Mouse (Mus musculus) embryonic facial prominence, embryonic 12.5 days (tissue): ENCODE data around the gene Csf3. TPM values are rescaled to one million over a fixed set of nuclear protein-coding genes. Genes with fewer than 3 reads are reported as not detected.

Experiments used
- ATAC-seq: fragments of 200-750 bp; cut with Nextera tagmentation; 2 replicates; pipeline ENCODE4 v1.8.0; 2017; ENCODE audit not compliant: insufficient number of reproducible peaks, insufficient read depth, low FRiP score, low TSS enrichment
- H3K27ac ChIP-seq: fragments of 300-500 bp; sonication (generic); 2 replicates; pipeline ENCODE4 v1.5.1; 2016; ENCODE audit warnings: mild to moderate bottlenecking
- H3K27me3 ChIP-seq: fragments of 300-500 bp; sonication (generic); 2 replicates; pipeline ENCODE4 v1.6.1; 2016; ENCODE audit warnings: mild to moderate bottlenecking, moderate library complexity
- H3K36me3 ChIP-seq: fragments of 300-500 bp; sonication (generic); 2 replicates; pipeline ENCODE4 v1.6.1; 2016; ENCODE audit warnings: mild to moderate bottlenecking
- H3K4me1 ChIP-seq: fragments of 300-500 bp; sonication (generic); 2 replicates; pipeline ENCODE4 v1.6.1; 2016
- H3K4me2 ChIP-seq: fragments of 300-500 bp; sonication (generic); replicated peaks from 2 replicates; pipeline ENCODE4 v1.6.1; 2016; ENCODE audit warnings: mild to moderate bottlenecking, moderate library complexity
- H3K4me3 ChIP-seq: fragments of 300-500 bp; sonication (generic); 2 replicates; pipeline ENCODE4 v1.5.1; 2016; ENCODE audit warnings: mild to moderate bottlenecking
- H3K9ac ChIP-seq: fragments of 300-500 bp; sonication (generic); 2 replicates; pipeline ENCODE4 v1.6.1; 2016; ENCODE audit warnings: mild to moderate bottlenecking, moderate library complexity
- H3K9me3 ChIP-seq: fragments of 300-500 bp; sonication (generic); 2 replicates; pipeline ENCODE4 v1.6.1; 2016; ENCODE audit warnings: mild to moderate bottlenecking, moderate library complexity
- WGBS: fragments of 180-500 bp; shearing (Covaris S2); methylation state at CpG from one replicate; pipeline ENCODE4 v1.1.7; 2016; 5-methylcytosine and 5-hydroxymethylcytosine counted together
- polyA plus RNA-seq: library from polyadenylated mRNA; unstranded; fragments of >200 nt; fragmentation: Nextera tagmentation; extraction: Ambion mirVana; gene quantifications from 2 replicates; pipeline ENCODE4 v1.2.1, GENCODE M21; 2016

The Csf3 gene
- polyA plus RNA-seq, 1 experiment from 2014 or later, result not detected

DNA sequence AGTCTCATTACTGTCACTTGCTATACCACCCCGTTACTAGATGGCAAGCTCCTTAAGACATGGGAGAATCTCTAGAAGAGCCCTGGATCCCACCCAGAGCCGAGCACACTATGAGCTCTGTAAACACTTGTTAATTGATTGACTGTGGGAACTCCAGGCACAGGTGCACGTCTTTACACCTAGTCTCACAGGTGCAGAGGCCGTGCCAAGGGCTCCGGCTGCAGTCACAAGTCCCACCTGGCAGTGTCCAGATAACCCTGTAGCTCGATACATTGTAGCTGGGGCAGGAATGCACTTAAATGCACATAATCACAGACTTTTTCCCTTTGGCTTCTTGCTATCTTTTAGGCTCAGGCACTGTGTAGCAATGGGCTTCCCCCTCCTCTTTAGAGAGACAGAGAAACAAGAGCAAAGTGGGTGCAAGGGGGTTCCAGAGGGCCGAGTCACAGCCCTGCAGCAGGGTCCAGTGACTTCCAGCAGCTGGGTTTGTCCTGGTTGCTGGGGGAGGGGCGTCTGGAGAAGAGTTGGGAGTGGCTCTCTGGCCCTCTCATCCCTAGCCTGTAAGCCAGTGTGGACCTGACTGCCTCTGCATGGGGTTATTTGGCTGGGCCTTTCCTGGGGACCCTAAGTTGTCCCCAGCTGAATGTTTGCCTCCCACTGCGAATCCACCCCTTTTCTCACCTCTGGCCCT is 42.7 kb downstream of the Csf3 start:
- Histone ChIP-seq H3K36me3 (no peaks in the 10 kb centered on the region), H3K4me3 (peak overlapping the region; percentile 69), H3K4me2 (peak overlapping the region; percentile 81), H3K9me3 (no peaks in the 10 kb centered on the region), H3K4me1 (peaks cover 80% of the 10 kb centered on the region), H3K27ac (peak overlapping the region; percentile 77), H3K27me3 (no peaks in the 10 kb centered on the region), H3K9ac (peak overlapping the region; percentile 39; the same call in 1 of the 2 replicates)
- 7% methylated on average over 9 of the region's 9 CpGs for WGBS
- ATAC-seq, result no peak

DNA sequence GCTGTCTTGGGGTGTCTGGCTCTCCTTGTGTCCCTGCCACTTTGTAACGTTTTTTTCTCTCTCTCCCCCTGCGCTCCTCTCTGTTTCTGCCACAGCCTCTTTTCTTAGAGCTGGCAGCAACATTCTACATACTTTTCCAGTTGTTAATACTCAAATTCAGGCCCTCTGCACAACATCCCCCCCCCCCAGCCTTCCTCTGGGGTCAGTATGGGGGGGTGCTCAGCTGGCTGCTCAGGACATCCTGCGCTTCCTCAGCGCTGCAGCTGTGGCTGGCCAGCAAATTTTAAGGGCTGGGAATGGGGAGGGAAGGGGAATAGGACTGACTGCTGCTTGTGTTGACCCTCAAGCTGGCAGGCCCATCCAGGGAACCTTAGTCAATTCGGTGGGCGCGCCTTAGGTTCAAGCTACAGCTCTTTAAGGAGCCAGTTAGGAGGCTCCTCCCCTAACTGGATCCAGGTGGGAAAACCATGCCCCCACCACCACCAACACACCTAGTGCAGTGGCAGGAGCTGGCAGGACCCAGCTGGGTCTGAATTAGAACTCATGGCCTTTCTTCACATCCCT is 43.5 kb downstream of the Csf3 start:
- no peaks in the 10 kb centered on the region for H3K36me3 ChIP-seq
- H3K9me3 ChIP-seq, result no peaks in the 10 kb centered on the region
- 38% methylated on average over 7 of the region's 7 CpGs for WGBS
- H3K4me3 ChIP-seq, result peak overlapping the region; percentile 69; the same call in 1 of the 2 replicates
- peak overlapping the region; percentile 39; the same call in 1 of the 2 replicates for H3K9ac ChIP-seq
- no peak for ATAC-seq
- peak overlapping the region; percentile 77 for H3K27ac ChIP-seq
- peak overlapping the region; percentile 81 for H3K4me2 ChIP-seq
- H3K27me3 ChIP-seq, result no peaks in the 10 kb centered on the region
- H3K4me1 ChIP-seq, result peaks cover 87% of the 10 kb centered on the region

DNA sequence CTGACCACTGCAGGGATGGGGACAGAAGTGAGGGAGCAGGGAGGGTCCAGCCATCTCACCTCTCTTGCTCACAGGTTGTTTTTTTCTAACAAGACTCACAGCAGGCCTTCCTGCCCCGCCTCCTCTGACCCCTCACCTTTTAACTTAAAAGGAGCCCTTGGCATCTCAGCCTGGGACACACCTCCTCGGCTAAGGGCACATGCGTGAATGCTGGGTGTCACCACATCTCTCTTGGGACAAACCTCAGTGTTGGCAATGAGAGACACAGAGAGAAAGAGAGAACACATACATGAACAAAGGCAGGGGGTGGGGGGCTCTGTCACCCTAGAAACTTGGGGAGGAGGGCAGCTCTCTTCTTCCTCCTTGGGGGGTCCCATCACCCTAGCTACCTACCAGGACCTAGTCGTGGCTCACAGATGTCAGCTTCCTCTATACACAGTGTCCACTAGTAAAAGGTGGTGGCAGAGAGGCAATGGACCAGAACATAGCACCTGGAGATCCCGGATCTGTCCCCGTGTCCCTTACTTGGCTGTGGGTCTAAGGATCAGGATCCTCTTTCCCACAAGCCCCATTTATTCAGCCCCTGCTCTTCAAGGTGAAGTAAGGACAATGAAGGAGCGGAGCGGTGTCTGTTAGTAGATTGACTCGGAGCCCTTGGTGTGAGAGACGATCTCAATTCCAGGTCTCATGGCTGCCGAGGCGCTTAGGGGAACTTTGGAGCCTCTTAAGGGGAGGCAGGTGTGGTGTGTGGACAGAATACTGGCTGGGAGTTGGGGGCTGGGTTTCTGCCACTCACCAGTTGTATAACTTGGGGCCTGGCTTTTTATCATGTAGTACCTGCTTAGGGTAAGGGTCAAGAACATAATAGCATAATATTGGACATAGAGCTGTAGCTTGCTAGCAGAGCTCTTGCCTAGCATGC is 45.1 kb downstream of the Csf3 start:
- peaks cover 88% of the 10 kb centered on the region for H3K4me1 ChIP-seq
- peak overlapping the region; percentile 85 for H3K27ac ChIP-seq
- H3K9ac ChIP-seq, result no peak overlapping the region
- no peak for ATAC-seq
- no peaks in the 10 kb centered on the region for H3K9me3 ChIP-seq
- H3K4me3 ChIP-seq, result no peak overlapping the region
- no peaks in the 10 kb centered on the region for H3K27me3 ChIP-seq
- WGBS, result 49% methylated on average over 12 of the region's 12 CpGs
- H3K4me2 ChIP-seq, result peak overlapping the region; percentile 46; the same call in 1 of the 2 replicates
- H3K36me3 ChIP-seq, result no peaks in the 10 kb centered on the region

DNA sequence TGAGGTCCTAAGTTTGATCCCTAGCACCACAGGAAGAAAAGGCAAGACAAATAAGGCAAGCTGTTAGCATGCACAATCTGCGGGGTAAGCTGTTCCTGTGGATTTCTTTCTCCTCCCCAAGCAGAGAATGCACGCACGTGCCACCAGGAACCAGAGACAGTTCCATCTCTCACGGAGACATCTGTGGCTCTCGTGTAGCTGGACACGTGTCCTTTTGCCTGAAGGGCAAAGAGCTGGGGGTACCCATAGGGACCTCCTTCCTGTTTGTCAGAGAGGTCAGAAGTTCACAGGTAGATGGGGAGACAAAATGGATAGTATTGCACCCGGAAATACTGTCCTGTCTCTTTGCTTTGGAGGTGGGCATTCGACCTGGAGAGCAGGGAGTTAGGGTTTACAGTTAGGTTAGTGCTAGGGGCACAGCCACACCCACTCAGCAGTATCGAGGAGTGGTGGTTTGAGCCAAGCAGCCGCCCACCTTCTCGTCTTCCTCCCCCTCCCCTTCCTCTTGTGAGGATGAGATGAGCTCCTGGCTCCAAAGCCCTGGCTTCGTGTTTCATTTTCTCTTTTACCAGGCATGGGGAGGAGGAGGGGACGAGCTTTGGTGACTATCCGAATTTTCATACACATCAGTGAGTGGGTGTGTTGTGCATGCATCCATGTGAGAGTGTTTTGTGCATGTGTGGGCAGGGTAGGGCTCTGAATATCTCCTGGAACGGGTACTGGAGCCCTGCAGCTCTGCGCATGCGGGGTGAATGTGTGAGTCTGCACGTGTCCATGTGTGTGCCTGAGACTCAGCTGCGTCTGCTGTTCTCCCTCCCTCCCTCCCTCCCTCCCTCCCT is 46.0 kb downstream of the Csf3 start:
- no peaks in the 10 kb centered on the region for H3K9me3 ChIP-seq
- H3K27me3 ChIP-seq, result no peaks in the 10 kb centered on the region
- peak overlapping the region; percentile 22; the same call in 1 of the 2 replicates for H3K4me3 ChIP-seq
- ATAC-seq, result peak; percentile 76
- peaks cover 94% of the 10 kb centered on the region for H3K4me1 ChIP-seq
- WGBS, result 5% methylated on average over 17 of the region's 19 CpGs
- H3K4me2 ChIP-seq, result peak overlapping the region; percentile 46
- H3K36me3 ChIP-seq, result no peaks in the 10 kb centered on the region
- peak overlapping the region; percentile 85 for H3K27ac ChIP-seq
- H3K9ac ChIP-seq, result peak overlapping the region; percentile 1; the same call in 1 of the 2 replicates

DNA sequence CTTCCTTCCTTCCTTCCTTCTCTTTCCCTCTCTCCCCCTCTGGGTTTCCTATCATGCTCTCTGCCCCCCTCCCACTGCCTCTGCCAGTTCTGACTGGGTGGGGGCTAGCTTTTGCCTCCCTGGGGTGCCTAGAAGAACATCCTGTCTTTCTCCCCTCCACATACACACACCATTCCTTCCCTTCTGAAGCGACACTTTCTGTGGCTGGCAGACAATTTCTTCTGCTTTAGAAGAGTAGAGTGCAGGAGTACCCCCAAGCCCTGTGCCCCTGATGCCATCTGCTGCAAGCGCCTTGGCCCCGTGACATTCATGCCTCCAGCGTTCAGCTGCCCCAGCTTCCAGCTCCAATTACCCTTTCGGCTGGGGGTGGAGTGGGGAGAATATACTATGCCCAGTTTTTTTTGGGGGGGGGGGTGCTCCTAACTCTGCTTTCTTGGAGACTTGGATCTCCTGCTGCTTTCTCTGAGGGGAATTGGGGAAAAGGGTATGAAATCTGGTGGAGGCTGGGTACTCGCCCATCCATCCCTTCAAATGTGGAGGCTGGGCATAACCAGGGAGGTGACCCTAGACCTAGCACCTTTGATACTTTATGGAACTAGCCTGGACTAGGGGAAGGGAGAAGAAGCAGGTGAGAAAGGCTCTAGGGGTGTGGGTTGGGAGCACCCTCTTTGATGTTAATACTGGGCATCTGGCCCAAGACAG is 46.9 kb downstream of the Csf3 start:
- H3K4me1 ChIP-seq, result peaks cover 88% of the 10 kb centered on the region
- H3K36me3 ChIP-seq, result no peaks in the 10 kb centered on the region
- H3K9ac ChIP-seq, result peak overlapping the region; percentile 17; the same call in 1 of the 2 replicates
- WGBS, result 25% methylated on average over 6 of the region's 6 CpGs
- H3K27me3 ChIP-seq, result no peaks in the 10 kb centered on the region
- peak overlapping the region; percentile 46 for H3K4me2 ChIP-seq
- H3K27ac ChIP-seq, result peak overlapping the region; percentile 85
- no peaks in the 10 kb centered on the region for H3K9me3 ChIP-seq
- H3K4me3 ChIP-seq, result no peak overlapping the region
- no peak for ATAC-seq

DNA sequence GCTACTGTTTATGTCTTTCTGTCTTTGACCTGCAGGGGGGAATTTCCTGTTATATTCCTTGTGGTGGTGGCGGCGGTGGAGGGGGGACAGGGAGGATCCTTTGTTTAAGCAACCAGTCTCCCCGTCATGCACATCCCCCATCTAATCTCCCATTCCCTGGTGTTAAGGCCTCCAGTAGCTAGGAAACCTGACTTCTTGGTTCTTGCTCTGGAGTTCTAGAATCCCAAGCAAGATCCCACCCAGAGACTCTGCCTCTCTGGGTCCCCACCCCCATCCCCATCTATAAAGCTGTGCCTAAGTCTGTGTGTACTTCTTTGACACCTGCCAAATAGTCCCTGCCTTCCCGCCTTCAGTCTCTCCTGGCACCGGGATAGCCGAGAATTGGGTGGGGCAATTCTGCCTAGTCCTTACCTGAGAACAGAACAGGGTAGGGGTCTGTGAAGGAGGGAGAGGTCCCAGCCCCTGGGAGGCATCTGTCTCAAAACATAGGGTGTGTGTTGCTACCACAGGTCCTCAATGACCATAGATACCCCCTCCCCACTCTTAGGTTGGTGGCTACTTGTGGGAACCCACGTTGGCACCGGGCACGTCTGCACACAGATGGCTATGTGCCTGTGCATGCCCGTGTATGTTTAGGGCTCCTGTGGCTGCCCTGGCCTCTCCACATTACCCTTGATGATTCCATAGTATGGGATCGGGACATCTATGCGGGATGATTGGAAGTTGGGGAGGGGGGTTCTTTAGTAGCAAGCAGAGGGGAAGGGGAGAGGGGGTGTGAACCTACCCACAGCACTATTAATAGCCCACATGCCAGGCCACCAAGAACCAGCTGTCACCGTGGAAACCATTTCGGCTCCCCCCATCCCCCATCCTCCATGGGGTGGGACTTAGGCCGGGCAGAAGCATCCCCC is 47.7 kb downstream of the Csf3 start:
- Histone ChIP-seq H3K27ac (peak overlapping the region; percentile 85), H3K9me3 (no peaks in the 10 kb centered on the region), H3K27me3 (no peaks in the 10 kb centered on the region), H3K9ac (0 out of 2 replicates have a peak overlapping the region, but pooled peaks have one; percentile 17), H3K4me1 (peaks cover 80% of the 10 kb centered on the region), H3K4me2 (peak overlapping the region; percentile 46), H3K36me3 (peaks cover 7% of the 10 kb centered on the region; the same call in 1 of the 2 replicates), H3K4me3 (no peak overlapping the region)
- 33% methylated on average over 15 of the region's 15 CpGs for WGBS
- no peak for ATAC-seq

DNA sequence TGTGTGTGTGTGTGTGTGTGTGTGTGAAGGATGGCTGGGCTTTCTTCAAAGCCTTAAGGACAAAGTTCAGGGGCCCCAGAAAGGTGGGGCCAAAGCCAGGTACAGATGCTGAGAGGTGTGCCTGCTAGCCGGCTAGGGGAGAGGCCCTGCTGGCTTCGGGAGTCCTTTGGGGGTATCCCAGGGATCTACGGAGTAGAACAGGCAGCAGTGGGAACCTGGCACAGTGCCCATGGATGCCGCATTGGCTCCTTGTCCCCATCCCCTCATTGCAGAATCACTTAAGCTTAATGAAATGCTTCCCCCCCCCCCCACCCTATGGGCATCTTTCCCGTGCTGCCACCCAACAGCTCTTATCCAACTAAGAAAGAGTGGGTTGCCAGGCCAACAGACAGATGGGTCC is 48.7 kb downstream of the Csf3 start:
- no peak overlapping the region for H3K9ac ChIP-seq
- no peaks in the 10 kb centered on the region for H3K9me3 ChIP-seq
- peaks cover 12% of the 10 kb centered on the region; the same call in 1 of the 2 replicates for H3K36me3 ChIP-seq
- 59% methylated on average over 5 of the region's 5 CpGs for WGBS
- H3K4me3 ChIP-seq, result no peak overlapping the region
- peak overlapping the region; percentile 7; the same call in 1 of the 2 replicates for H3K4me2 ChIP-seq
- H3K4me1 ChIP-seq, result peaks cover 80% of the 10 kb centered on the region
- peak overlapping the region; percentile 85 for H3K27ac ChIP-seq
- no peak for ATAC-seq
- H3K27me3 ChIP-seq, result no peaks in the 10 kb centered on the region

DNA sequence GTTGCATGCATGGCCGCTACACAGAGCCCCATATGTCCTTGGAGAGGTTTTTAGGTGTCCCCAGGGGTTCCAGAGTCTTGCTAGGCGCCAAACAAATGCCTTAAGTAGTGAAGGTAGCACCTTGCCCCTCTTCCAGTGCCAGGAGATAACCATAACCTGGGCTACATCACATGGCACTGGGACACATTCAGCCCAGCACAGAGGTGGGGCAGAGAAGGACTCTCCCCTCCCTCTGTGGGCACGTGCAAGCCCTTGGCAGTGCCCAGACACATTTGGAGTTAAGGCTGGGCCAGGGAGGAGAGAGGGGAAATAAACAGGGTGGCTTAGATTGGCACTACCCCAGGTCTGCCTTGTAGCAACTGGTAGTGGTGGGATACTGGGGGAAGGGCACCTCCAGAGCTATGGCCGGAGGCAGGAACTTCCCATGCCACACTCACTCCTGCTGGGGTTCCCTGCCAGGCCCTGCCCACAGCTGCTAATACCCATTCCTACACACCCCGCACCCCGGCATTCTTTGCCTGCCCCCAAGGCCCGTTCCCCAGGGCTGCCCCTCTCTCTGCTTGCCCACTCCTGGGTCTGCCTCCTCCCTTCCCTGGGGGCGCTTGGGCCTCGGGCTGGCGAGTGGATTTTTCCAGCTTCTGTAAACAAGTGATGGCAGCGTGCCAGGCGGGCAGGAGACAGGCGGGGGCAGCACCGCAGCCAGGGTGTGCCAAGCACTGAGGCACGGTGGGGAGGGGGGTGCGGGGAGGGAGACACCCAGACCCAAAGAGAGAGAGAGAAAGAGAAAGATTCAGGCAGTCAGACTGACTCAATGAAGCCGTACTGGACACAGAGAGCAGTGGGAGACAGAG is 49.5 kb downstream of the Csf3 start:
- Histone ChIP-seq H3K27me3 (no peaks in the 10 kb centered on the region), H3K4me3 (no peak overlapping the region), H3K4me1 (peaks cover 76% of the 10 kb centered on the region), H3K36me3 (peaks cover 12% of the 10 kb centered on the region; the same call in 1 of the 2 replicates), H3K9ac (no peak overlapping the region), H3K27ac (peak overlapping the region; percentile 85), H3K9me3 (no peaks in the 10 kb centered on the region), H3K4me2 (peak overlapping the region; percentile 23)
- 32% methylated on average over 16 of the region's 17 CpGs for WGBS
- ATAC-seq, result no peak

DNA sequence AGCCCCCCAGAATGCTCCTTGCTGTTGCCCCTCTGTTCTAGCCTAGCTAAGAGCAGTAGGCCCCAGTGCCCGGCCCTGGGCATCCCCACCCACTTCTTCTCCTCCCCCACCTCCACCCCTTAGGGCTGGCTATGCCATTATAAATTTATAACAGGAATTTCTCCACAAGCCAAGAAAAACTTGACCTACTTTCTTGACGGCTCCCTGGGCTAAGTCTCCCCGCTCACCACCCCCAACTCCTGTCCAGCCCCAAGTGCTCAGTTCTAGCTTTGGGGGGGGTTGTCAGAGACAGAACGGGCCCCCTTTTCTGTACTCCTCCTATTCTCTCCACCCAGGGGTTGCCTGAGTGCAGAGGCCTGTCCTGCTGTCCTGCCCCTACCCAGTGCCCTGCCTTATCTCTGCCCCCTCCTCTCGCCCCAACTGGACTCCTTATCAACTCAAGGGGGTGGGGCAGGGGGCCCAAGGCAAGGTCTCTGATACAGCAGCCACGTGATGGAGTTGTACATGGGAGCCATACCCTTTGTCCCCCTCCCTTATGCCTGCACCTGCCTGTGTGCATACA is 50.2 kb downstream of the Csf3 start:
- Histone ChIP-seq H3K9me3 (no peaks in the 10 kb centered on the region), H3K9ac (0 out of 2 replicates have a peak overlapping the region, but pooled peaks have one; percentile 4), H3K27me3 (no peaks in the 10 kb centered on the region), H3K36me3 (peaks cover 18% of the 10 kb centered on the region), H3K4me3 (no peak overlapping the region), H3K4me1 (peaks cover 69% of the 10 kb centered on the region), H3K27ac (peak overlapping the region; percentile 85), H3K4me2 (peak overlapping the region; percentile 23; the same call in 1 of the 2 replicates)
- ATAC-seq, result no peak
- 32% methylated on average over 6 of the region's 6 CpGs for WGBS
